Mouse (Mus musculus) erythroblast, embryonic 14.5 days (primary cell): Measurements from ENCODE around the gene Gm3646. TPM values are rescaled to one million over a fixed set of nuclear protein-coding genes. Genes with fewer than 3 reads are reported as not detected.

Source experiments
- H3K27me3 ChIP-seq: 2 replicates; pipeline ENCODE4 v1.6.1; 2012; ENCODE audit warnings: inconsistent platforms; ENCODE audit not compliant: control insufficient read depth
- H3K36me3 ChIP-seq: 2 replicates; pipeline ENCODE4 v1.6.1; 2012; ENCODE audit warnings: mild to moderate bottlenecking, inconsistent platforms; ENCODE audit not compliant: control insufficient read depth
- H3K4me1 ChIP-seq: 2 replicates; pipeline ENCODE4 v1.6.1; 2012; ENCODE audit warnings: inconsistent platforms; ENCODE audit not compliant: control insufficient read depth
- H3K4me3 ChIP-seq: replicated peaks from 2 replicates; pipeline ENCODE3; 2012; ENCODE audit warnings: moderate library complexity, mild to moderate bottlenecking, inconsistent platforms
- H3K9me3 ChIP-seq: 2 replicates; pipeline ENCODE4 v1.6.1; 2012; ENCODE audit warnings: low read length, inconsistent platforms, mixed read lengths; ENCODE audit not compliant: control insufficient read depth
- GATA1 ChIP-seq: IDR thresholded peaks from 2 replicates; pipeline ENCODE4 v1.6.1; 2012; ENCODE audit warnings: low read length, inconsistent platforms, mixed read lengths
- TAL1 ChIP-seq: IDR thresholded peaks from 3 replicates; pipeline ENCODE4 v1.6.1; 2012; ENCODE audit warnings: low read length, inconsistent platforms, mixed read lengths
- polyA plus RNA-seq: library from polyadenylated mRNA; stranded (reverse); fragments of >175 nt; gene quantifications from 2 replicates; pipeline ENCODE4 v1.2.3, GENCODE M21; 2012

Gene Gm3646
- polyA plus RNA-seq, 1 experiment, result not detected

GRCm38 (mm10) chr1:39796765-39797164 lies 8.4 kb downstream of the Gm3646 start:
- H3K36me3 ChIP-seq, result no peaks in the 10 kb centered on the region
- peaks cover 10% of the 10 kb centered on the region for H3K9me3 ChIP-seq
- no peak overlapping the region for H3K4me3 ChIP-seq
- H3K4me1 ChIP-seq, result no peaks in the 10 kb centered on the region
- H3K27me3 ChIP-seq, result no peaks in the 10 kb centered on the region
- TF ChIP-seq TAL1 (no peak), GATA1 (no peak)

DNA sequence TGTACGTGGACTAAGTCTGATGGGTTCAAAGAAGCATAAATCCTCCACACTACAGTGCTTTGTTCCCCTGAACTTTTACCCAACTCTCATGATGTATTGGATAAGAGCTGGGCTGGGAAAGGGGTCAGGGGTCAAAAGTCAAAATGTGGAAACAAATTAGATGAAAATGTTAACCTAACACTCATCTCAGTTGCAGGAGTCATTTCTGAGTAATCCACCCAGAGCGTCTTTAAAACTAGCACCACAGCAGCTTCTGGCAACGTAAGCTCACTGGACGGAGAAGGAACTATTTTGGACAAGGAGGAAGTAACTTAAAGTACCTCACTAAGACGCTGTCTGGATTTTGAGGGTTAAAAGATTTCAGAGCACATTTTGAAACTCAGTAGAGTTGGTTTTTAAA lies 20.5 kb downstream of the Gm3646 start:
- H3K36me3 ChIP-seq, result no peaks in the 10 kb centered on the region
- TF ChIP-seq TAL1 (no peak), GATA1 (no peak)
- no peaks in the 10 kb centered on the region for H3K27me3 ChIP-seq
- H3K4me3 ChIP-seq, result no peak overlapping the region
- H3K9me3 ChIP-seq, result 0 out of 2 replicates have a peak, but pooled peaks cover 5% of the 10 kb centered on the region
- no peaks in the 10 kb centered on the region for H3K4me1 ChIP-seq

GRCm38 (mm10) chr1:39781835-39782234 lies 23.3 kb downstream of the Gm3646 start:
- no peaks in the 10 kb centered on the region for H3K27me3 ChIP-seq
- H3K9me3 ChIP-seq, result no peaks in the 10 kb centered on the region
- H3K36me3 ChIP-seq, result no peaks in the 10 kb centered on the region
- no peak for TF ChIP-seq TAL1
- no peak for TF ChIP-seq GATA1
- no peak overlapping the region for H3K4me3 ChIP-seq
- H3K4me1 ChIP-seq, result no peaks in the 10 kb centered on the region

- Histone ChIP-seq H3K4me3 (no peak overlapping the region), H3K36me3 (no peaks in the 10 kb centered on the region), H3K9me3 (no peaks in the 10 kb centered on the region), H3K4me1 (no peaks in the 10 kb centered on the region), H3K27me3 (no peaks in the 10 kb centered on the region)
- no peak for TF ChIP-seq TAL1
- TF ChIP-seq GATA1, result no peak
Observed at GRCm38 (mm10) chr1:39779111-39779980, 25.8 kb downstream of the Gm3646 start.

GRCm38 (mm10) chr1:39773991-39774729 lies 31.0 kb downstream of the Gm3646 start:
- no peak for TF ChIP-seq TAL1
- TF ChIP-seq GATA1, result no peak
- Histone ChIP-seq H3K4me1 (no peaks in the 10 kb centered on the region), H3K9me3 (no peaks in the 10 kb centered on the region), H3K27me3 (no peaks in the 10 kb centered on the region), H3K4me3 (no peak overlapping the region), H3K36me3 (no peaks in the 10 kb centered on the region)

DNA sequence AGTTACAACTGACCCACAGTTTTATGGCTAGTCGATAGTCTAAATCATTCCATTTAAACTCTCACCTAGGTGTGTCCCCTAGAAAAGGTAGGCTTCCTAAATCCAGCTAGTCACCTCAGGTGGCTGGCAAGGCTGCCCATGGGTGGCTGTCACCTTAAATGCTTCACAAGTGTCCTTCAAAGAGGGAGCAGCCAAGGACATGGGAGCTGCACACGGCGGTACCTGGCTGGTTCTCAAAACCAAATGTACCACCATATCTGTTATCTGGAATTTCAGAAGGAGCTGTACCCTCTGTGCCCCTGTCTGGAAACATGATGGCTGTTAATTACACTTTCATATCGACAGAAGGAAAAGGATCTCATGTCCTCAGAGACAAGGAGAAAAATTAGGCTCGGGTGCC lies 31.6 kb downstream of the Gm3646 start:
- H3K4me3 ChIP-seq, result no peak overlapping the region
- H3K9me3 ChIP-seq, result no peaks in the 10 kb centered on the region
- no peaks in the 10 kb centered on the region for H3K4me1 ChIP-seq
- TF ChIP-seq TAL1 (no peak), GATA1 (no peak)
- H3K27me3 ChIP-seq, result no peaks in the 10 kb centered on the region
- no peaks in the 10 kb centered on the region for H3K36me3 ChIP-seq

GRCm38 (mm10) chr1:39772401-39773095 lies 32.6 kb downstream of the Gm3646 start:
- Histone ChIP-seq H3K4me3 (no peak overlapping the region), H3K36me3 (no peaks in the 10 kb centered on the region), H3K4me1 (no peaks in the 10 kb centered on the region), H3K9me3 (no peaks in the 10 kb centered on the region), H3K27me3 (no peaks in the 10 kb centered on the region)
- no peak for TF ChIP-seq TAL1
- TF ChIP-seq GATA1, result no peak

DNA sequence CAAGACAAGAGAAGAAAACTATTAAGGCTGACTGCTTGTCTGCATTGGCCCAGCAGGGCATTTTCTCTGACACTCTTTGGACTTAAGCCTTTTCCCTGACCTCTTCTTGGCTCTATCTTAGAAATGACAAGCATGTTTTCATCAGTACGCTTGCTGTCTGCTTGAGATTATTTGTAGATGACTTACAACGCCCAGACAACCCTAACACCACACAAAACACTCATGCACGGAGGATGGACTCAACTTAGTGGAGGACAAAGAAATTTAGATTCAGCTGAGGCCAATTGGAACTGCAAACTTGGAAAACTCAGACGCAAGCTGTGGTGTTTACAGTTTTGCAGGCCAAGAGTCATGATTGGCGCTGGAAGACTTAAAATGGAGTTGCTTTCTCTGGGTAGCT lies 34.7 kb downstream of the Gm3646 start:
- H3K4me3 ChIP-seq, result no peak overlapping the region
- TF ChIP-seq TAL1 (no peak), GATA1 (no peak)
- H3K36me3 ChIP-seq, result no peaks in the 10 kb centered on the region
- no peaks in the 10 kb centered on the region for H3K27me3 ChIP-seq
- H3K4me1 ChIP-seq, result no peaks in the 10 kb centered on the region
- H3K9me3 ChIP-seq, result no peaks in the 10 kb centered on the region

- H3K4me3 ChIP-seq, result no peak overlapping the region
- no peaks in the 10 kb centered on the region for H3K9me3 ChIP-seq
- no peaks in the 10 kb centered on the region for H3K27me3 ChIP-seq
- no peaks in the 10 kb centered on the region for H3K4me1 ChIP-seq
- H3K36me3 ChIP-seq, result no peaks in the 10 kb centered on the region
- TF ChIP-seq GATA1 (no peak), TAL1 (no peak)
Observed at GRCm38 (mm10) chr1:39768017-39768416, 37.1 kb downstream of the Gm3646 start.
